Mouse (Mus musculus): ENCODE measurements at regions not wholly inside any gene's neighbourhood (a gene's known extent, or its start where the extent isn't known, plus 50 kb on each side); places are given as distances from the start of the nearest gene placed in this dataset.
A peak's percentile ranks its signal among the peaks of the same experiment; 100 is the strongest.

DNA sequence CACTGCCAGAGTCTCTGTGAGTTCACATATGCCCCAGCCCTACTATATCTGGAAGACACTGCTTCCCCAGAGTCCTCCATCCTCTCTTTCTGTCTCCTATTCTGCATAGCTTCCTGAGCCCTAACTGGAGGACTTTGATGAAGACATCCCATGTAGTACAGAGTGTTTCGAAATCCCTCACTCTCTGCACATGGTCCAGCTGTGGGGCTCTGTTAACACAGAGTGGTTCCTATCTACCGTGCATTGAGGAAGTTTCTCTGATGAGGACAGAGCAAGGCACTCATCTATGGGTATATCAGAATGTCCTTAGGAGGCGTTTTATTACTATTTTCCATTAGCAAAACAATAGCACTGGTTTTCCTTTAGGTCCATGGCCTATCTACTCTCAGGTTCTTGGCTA, 117.7 kb downstream of the Kcnrg start:
- no peak for ATAC-seq (ENCODE audit: extremely low read depth, insufficient number of reproducible peaks, low FRiP score, low TSS enrichment)
- no peak overlapping the region for H3K4me2 ChIP-seq

GRCm38 (mm10) chr14:61728562-61728961, 121.3 kb downstream of the Kcnrg start:
- Histone ChIP-seq H3K4me1 (no peaks in the 10 kb centered on the region), H3K4me2 (no peak overlapping the region), H3K27ac (replicated peaks) (no peak overlapping the region), H3K4me3 (no peak overlapping the region), H3K36me3 (no peaks in the 10 kb centered on the region), H3K27me3 (replicated peaks) (no peaks in the 10 kb centered on the region), H3K9me3 (no peaks in the 10 kb centered on the region), H3K9ac (no peak overlapping the region)
- WGBS: 52% methylated on average over 5 of the region's 5 CpGs
- ATAC-seq (ENCODE audit: extremely low read depth, insufficient number of reproducible peaks, low FRiP score, low TSS enrichment): no peak

More for the DNA sequence above, 117.7 kb downstream of the Kcnrg start:
- WGBS: 68% methylated on average over 3 of the region's 3 CpGs
- no peaks in the 10 kb centered on the region for H3K27me3 ChIP-seq (replicated peaks)
- H3K36me3 ChIP-seq: no peaks in the 10 kb centered on the region
- no peak overlapping the region for H3K27ac ChIP-seq (replicated peaks)
- no peak overlapping the region for H3K4me3 ChIP-seq
- H3K9me3 ChIP-seq: no peaks in the 10 kb centered on the region
- no peak overlapping the region for H3K9ac ChIP-seq
- H3K4me1 ChIP-seq: no peaks in the 10 kb centered on the region

DNA sequence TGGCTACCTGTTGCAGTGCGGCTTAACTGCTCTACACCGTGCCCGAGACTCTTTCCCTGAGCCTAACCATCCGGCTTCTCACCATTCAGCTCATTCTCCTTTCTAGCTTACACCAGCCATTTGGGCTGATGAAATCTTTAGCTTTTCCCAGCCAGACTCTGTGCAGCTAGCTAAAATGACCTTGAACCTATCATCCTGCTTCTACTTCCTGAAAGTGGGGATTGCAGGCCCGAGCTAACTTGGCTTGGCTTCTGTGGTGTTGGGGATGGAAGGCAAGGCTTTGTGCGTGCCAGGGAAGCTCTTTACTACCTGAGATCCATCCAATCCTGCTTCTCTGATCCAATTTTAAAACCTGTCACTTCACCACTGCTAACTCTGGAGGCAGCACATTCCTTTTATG, 128.3 kb downstream of the Kcnrg start:
- H3K4me3 ChIP-seq: no peak overlapping the region
- H3K36me3 ChIP-seq: no peaks in the 10 kb centered on the region
- H3K9me3 ChIP-seq: peaks cover 14% of the 10 kb centered on the region
- no peak overlapping the region for H3K4me2 ChIP-seq
- 0 out of 2 replicates have a peak overlapping the region, but pooled peaks have one; percentile 0 for H3K27ac ChIP-seq (replicated peaks)
- 67% methylated on average over 6 of the region's 6 CpGs for WGBS
- H3K27me3 ChIP-seq (replicated peaks): no peaks in the 10 kb centered on the region
- peaks cover 7% of the 10 kb centered on the region; the same call in 1 of the 2 replicates for H3K4me1 ChIP-seq
- ATAC-seq (ENCODE audit: extremely low read depth, insufficient number of reproducible peaks, low FRiP score, low TSS enrichment): no peak
- H3K9ac ChIP-seq: no peak overlapping the region

DNA sequence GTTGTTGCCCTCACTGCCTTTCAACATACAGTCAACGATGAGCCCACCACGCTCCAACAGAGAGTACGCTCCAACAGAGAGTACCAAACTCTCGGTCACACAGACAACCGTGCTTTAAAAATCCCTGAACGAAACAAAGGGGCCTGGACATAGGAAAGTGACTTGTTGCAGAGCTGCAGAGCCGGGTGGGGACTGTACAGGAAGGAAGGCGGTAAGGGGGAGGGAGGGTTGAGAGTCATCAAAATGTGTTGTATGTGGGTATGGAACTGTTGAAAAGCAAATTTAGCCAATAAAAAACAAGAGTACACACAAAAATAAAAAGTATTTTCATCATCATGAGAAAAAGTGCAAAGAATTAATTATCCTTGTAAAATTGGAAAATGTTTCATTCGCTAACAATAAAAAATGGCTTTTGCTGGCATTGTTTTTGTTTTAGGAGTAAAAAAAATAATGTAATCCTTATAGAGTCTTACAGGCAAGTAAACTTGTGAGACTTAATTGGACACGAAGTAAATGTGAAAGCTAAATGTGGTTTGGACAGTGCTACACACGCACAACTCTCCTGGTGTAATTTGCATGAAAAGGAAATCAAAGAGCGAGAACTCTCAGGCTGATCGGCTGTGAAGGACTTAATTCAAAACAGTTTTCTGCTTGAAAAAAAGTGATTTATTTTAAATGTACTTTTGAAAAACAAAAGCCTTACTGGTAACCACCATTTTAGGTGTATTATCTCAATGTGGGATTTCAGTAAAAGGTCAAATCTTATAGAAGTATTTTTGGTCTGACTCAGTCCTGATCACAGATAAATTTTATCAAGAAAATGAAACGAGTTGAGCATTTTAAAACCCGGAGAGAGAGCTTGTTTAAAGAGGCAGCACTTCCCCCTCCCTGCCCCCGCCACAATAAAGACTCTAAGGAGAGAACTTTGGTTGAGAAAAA, 129.4 kb downstream of the Kcnrg start:
- 46% methylated on average over 16 of the region's 16 CpGs for WGBS
- H3K4me1 ChIP-seq: peaks cover 7% of the 10 kb centered on the region; the same call in 1 of the 2 replicates
- H3K36me3 ChIP-seq: no peaks in the 10 kb centered on the region
- peaks cover 14% of the 10 kb centered on the region for H3K9me3 ChIP-seq
- H3K4me3 ChIP-seq: no peak overlapping the region
- no peaks in the 10 kb centered on the region for H3K27me3 ChIP-seq (replicated peaks)
- no peak overlapping the region for H3K9ac ChIP-seq
- peak overlapping the region; percentile 4; the same call in 1 of the 2 replicates for H3K4me2 ChIP-seq
- no peak for ATAC-seq (ENCODE audit: extremely low read depth, insufficient number of reproducible peaks, low FRiP score, low TSS enrichment)
- H3K27ac ChIP-seq (replicated peaks): peak overlapping the region; percentile 58

GRCm38 (mm10) chr14:61737504-61738040, 130.3 kb downstream of the Kcnrg start:
- no peaks in the 10 kb centered on the region for H3K36me3 ChIP-seq
- H3K9ac ChIP-seq: no peak overlapping the region
- peak overlapping the region; percentile 4; the same call in 1 of the 2 replicates for H3K4me2 ChIP-seq
- peaks cover 7% of the 10 kb centered on the region; the same call in 1 of the 2 replicates for H3K4me1 ChIP-seq
- H3K4me3 ChIP-seq: no peak overlapping the region
- H3K27ac ChIP-seq (replicated peaks): peak overlapping the region; percentile 58
- H3K27me3 ChIP-seq (replicated peaks): peaks cover under 1% of the 10 kb centered on the region; the same call in 1 of the 2 replicates
- no peak for ATAC-seq (ENCODE audit: extremely low read depth, insufficient number of reproducible peaks, low FRiP score, low TSS enrichment)
- H3K9me3 ChIP-seq: peaks cover 14% of the 10 kb centered on the region
- WGBS: 76% methylated on average over 6 of the region's 6 CpGs

DNA sequence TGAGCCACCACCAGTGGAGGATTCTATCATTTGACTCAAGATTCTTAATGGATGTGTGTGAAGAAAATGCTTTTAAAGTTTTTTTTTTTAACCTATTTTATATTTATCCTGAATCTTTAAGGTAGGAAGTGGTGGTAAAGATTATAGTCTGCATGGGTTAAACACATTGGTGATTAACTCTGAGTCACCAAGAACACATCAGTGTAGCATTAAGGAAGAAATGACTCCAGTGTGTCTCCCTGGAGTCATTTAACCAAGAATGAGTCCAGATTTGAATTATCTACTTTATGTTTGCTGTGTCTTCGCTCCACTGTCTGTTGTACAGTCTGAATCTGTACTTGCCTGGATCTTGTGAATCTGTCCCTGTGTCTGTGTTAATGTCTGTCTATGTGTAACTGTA, 132.2 kb downstream of the Kcnrg start:
- no peak for ATAC-seq (ENCODE audit: extremely low read depth, insufficient number of reproducible peaks, low FRiP score, low TSS enrichment)
- 87% methylated on average over 1 of the region's 1 CpGs for WGBS
- Histone ChIP-seq H3K4me1 (peaks cover 14% of the 10 kb centered on the region), H3K36me3 (no peaks in the 10 kb centered on the region), H3K27ac (replicated peaks) (no peak overlapping the region), H3K4me3 (no peak overlapping the region), H3K9ac (no peak overlapping the region), H3K4me2 (no peak overlapping the region), H3K9me3 (peaks cover 10% of the 10 kb centered on the region), H3K27me3 (replicated peaks) (peaks cover 2% of the 10 kb centered on the region; the same call in 1 of the 2 replicates)

DNA sequence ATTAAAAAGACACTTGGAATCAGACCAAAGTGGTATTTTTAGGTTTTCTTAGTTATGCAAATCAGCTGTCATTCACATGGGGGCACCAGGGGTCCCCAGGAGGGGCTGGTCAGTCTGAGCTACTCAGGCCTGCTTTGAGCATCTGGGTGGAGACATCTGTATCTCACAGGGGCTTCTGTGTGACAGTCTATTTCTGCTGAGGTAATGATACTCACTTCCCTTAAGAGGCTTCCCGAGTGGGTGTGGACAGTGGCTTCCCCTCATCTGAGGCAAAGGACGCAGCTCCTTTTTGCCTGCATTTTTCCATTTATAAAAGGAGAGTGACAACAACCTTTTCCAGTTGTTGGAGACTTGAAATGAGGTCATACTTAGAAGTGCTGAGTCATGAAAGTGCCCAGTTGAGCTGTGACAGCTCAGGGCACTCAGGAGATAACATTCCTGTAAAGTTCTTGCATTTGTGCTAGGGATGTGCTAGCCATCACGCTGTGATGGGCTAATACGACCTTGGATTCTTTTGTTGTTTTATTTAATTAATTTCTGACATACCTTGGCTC, 136.7 kb downstream of the Kcnrg start:
- Histone ChIP-seq H3K4me2 (peak overlapping the region; percentile 37), H3K4me1 (peaks cover 11% of the 10 kb centered on the region)

DNA sequence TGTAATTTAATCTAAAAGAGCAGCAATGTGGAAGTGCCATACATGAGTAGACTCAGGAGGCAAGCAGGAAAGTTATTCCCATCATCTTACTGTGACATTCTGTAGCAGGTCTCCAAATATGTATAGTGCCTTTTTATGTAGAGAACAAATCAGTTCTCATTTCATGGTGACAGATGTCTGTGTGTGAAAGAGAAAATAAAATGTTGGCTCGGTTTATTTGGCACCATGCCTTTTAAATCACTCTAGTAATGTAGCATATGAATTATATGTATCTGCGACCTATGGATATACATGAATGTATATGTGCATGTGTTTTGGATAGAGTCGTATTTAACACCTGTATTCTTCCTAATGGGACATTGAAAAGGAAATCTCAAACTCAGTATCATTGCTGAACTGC, 146.2 kb downstream of the Kcnrg start:
- ATAC-seq (ENCODE audit: extremely low read depth, insufficient number of reproducible peaks, low FRiP score, low TSS enrichment): no peak
- no peak overlapping the region for H3K9ac ChIP-seq
- peaks cover 13% of the 10 kb centered on the region for H3K4me1 ChIP-seq
- no peaks in the 10 kb centered on the region for H3K36me3 ChIP-seq
- no peak overlapping the region for H3K27ac ChIP-seq (replicated peaks)
- whole genome bisulfite sequencing: 65% methylated on average over 3 of the region's 3 CpGs
- no peaks in the 10 kb centered on the region for H3K9me3 ChIP-seq
- no peak overlapping the region for H3K4me2 ChIP-seq
- H3K4me3 ChIP-seq: no peak overlapping the region
- no peaks in the 10 kb centered on the region for H3K27me3 ChIP-seq (replicated peaks)

More for the DNA sequence above, 136.7 kb downstream of the Kcnrg start:
- Histone ChIP-seq H3K27ac (replicated peaks) (no peak overlapping the region), H3K27me3 (replicated peaks) (peaks cover 14% of the 10 kb centered on the region; the same call in 1 of the 2 replicates), H3K36me3 (no peaks in the 10 kb centered on the region), H3K9me3 (peaks cover 6% of the 10 kb centered on the region), H3K9ac (no peak overlapping the region), H3K4me3 (no peak overlapping the region)
- ATAC-seq (ENCODE audit: extremely low read depth, insufficient number of reproducible peaks, low FRiP score, low TSS enrichment): no peak
- WGBS: 10% methylated on average over 4 of the region's 4 CpGs

DNA sequence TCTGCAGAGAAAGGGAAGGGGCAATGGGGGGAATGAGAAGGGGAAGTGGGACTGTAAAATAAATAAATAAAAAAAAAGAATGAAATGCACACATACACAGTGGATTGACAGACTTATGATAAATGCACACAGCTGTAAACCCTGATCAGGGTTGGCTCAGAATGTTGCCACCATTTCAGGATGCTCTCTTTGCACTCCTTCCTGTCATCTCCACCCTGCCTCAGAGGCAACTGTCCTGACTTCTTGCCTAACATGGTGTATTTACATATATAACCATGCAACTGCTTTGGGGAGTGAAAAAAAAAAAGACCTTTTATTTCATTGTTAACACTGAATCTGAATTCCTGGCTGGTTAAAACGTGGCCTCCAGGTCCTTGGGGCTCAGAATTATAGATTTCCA, 149.4 kb downstream of the Kcnrg start:
- Histone ChIP-seq H3K27ac (replicated peaks) (peak overlapping the region; percentile 52; the same call in 1 of the 2 replicates), H3K36me3 (no peaks in the 10 kb centered on the region), H3K27me3 (replicated peaks) (no peaks in the 10 kb centered on the region), H3K4me2 (peak overlapping the region; percentile 67), H3K9me3 (no peaks in the 10 kb centered on the region), H3K4me1 (peaks cover 13% of the 10 kb centered on the region), H3K9ac (0 out of 2 replicates have a peak overlapping the region, but pooled peaks have one; percentile 69), H3K4me3 (peak overlapping the region; percentile 37; the same call in 1 of the 2 replicates)
- no peak for ATAC-seq (ENCODE audit: extremely low read depth, insufficient number of reproducible peaks, low FRiP score, low TSS enrichment)
- WGBS: 28% methylated on average over 1 of the region's 1 CpGs

GRCm38 (mm10) chr14:61757086-61757822, 150.0 kb downstream of the Kcnrg start:
- peaks cover 13% of the 10 kb centered on the region for H3K4me1 ChIP-seq
- H3K4me2 ChIP-seq: peak overlapping the region; percentile 67
- H3K9ac ChIP-seq: peak overlapping the region; percentile 69
- 8% methylated on average over 14 of the region's 15 CpGs for WGBS
- peak; percentile 61; the same call in 1 of the 2 replicates for ATAC-seq (ENCODE audit: extremely low read depth, insufficient number of reproducible peaks, low FRiP score, low TSS enrichment)
- no peaks in the 10 kb centered on the region for H3K9me3 ChIP-seq
- peak overlapping the region; percentile 52 for H3K27ac ChIP-seq (replicated peaks)
- H3K4me3 ChIP-seq: peak overlapping the region; percentile 37
- H3K36me3 ChIP-seq: no peaks in the 10 kb centered on the region
- no peaks in the 10 kb centered on the region for H3K27me3 ChIP-seq (replicated peaks)

DNA sequence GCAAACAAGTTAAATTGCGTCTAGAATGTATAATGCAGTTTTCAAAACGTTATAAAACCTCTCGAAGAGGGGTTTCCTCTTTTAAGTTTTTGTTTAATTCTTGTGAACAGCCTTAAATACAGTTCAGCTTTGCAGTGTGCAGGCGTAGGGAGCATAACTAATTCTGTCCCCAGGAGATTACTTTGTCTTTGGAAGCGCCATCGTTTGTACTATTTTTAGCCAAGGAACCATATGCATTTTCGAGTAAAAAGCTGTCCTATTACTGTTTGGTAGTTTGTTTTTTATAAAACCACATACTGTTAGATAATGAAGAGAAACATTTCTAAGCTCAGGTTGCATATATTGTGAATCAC, 150.5 kb downstream of the Kcnrg start:
- peak overlapping the region; percentile 63; the same call in 1 of the 2 replicates for H3K9ac ChIP-seq
- peak overlapping the region; percentile 67 for H3K4me2 ChIP-seq
- ATAC-seq (ENCODE audit: extremely low read depth, insufficient number of reproducible peaks, low FRiP score, low TSS enrichment): no peak
- peak overlapping the region; percentile 37 for H3K4me3 ChIP-seq
- H3K36me3 ChIP-seq: no peaks in the 10 kb centered on the region
- H3K27me3 ChIP-seq (replicated peaks): no peaks in the 10 kb centered on the region
- H3K4me1 ChIP-seq: peaks cover 13% of the 10 kb centered on the region
- H3K27ac ChIP-seq (replicated peaks): peak overlapping the region; percentile 52; the same call in 1 of the 2 replicates
- no peaks in the 10 kb centered on the region for H3K9me3 ChIP-seq
- WGBS: 30% methylated on average over 7 of the region's 7 CpGs
